Mouse (Mus musculus): ENCODE results near the gene Olfr1386. TPM values are rescaled to one million over a fixed set of nuclear protein-coding genes. Genes with fewer than 3 reads are reported as not detected.
"Not testable (repeated sequence)": the region's sequence is repeated elsewhere in the genome, so short reads cannot be mapped to it uniquely, and the experiment has no call there.

Olfr1386 gene
- 0.09 and 0.18 TPM in 2 replicates for polyA plus RNA-seq (2014; fragmentation: Nextera tagmentation; extraction: Ambion mirVana)

DNA sequence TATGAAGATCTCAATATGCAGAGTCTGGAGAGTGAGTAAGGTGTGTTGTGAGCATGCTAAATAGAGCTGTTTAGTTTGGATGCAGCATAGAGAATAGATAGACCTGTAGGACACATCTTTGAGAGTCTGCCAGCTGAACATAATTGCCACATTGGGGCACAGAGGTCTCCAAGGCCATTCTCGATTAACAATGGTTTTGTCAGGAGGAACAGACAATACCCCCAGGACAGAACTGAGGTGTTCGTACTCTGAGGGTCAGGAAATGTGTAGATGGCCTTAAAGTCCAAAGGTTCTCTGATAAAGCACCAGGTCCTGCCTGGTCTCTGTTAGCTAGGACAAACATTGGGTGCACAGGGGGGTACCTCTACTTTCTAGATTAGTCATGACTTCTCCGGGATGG, at the start of gene Olfr1386:
TSS of gene Olfr1386 (plus strand) at position 301 of the 400 bp plus-strand sequence.
- not testable (repeated sequence) for H3K4me1 ChIP-seq (ENCODE audit: control insufficient read depth, insufficient read depth, low read length)

DNA sequence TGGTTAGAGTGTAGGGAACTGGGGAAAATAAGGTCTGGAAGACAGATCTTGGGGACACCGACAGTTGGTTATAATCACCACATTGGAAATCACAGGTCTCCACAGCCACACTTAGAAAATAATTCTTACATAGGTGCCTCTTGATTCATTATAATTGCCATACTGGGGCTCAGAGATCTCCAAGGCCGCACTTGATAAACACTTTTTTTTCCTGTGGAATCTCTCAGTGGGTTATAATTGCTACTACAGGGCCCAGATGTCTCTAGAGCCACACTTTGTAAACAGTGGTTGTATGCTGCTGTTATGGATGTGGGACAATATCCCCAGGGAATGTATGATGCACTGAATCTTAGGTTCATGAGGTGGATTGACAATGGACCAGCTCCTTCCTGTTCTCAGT, 42.1 kb upstream of the Olfr1386 start, which contains the start of gene Olfr1389:
TSS of gene Olfr1389 (plus strand) at position 301 of the 400 bp plus-strand sequence.
- Histone ChIP-seq H3K27ac (replicated peaks; ENCODE audit: low read depth, low read length) (no peak within 1 kb of the TSS), H3K4me3 (ENCODE audit: low read depth, low read length) (no peak within 1 kb of the TSS), H3K9me3 (ENCODE audit: control insufficient read depth, low read length) (no peaks in the 10 kb centered on the region), H3K4me1 (ENCODE audit: control insufficient read depth, insufficient read depth, low read length) (no peaks in the 10 kb centered on the region), H3K27me3 (replicated peaks; ENCODE audit: control insufficient read depth, insufficient read depth, low read length) (no peaks in the 10 kb centered on the region), H3K36me3 (ENCODE audit: control insufficient read depth, insufficient read depth, low read length) (no peaks in the 10 kb centered on the region), H3K4me2 (ENCODE audit: low read depth, low read length) (no peak within 1 kb of the TSS), H3K9ac (ENCODE audit: low read depth, low read length) (no peak within 1 kb of the TSS)
- DNase-seq (ENCODE audit: low spot score) (no peak), ATAC-seq (ENCODE audit: low read depth) (no peak)
- WGBS = 83% methylated on average over 2 of the region's 2 CpGs

More for the DNA sequence above, at the start of gene Olfr1386:
- H3K9ac ChIP-seq (ENCODE audit: low read depth, low read length); H3K4me2 ChIP-seq (ENCODE audit: low read depth, low read length); ATAC-seq (ENCODE audit: low read depth); H3K36me3 ChIP-seq (ENCODE audit: control insufficient read depth, insufficient read depth, low read length); DNase-seq (ENCODE audit: low spot score); H3K9me3 ChIP-seq (ENCODE audit: control insufficient read depth, low read length); H3K27ac ChIP-seq (replicated peaks; ENCODE audit: low read depth, low read length); H3K4me3 ChIP-seq (ENCODE audit: low read depth, low read length); H3K27me3 ChIP-seq (replicated peaks; ENCODE audit: control insufficient read depth, insufficient read depth, low read length): not testable (repeated sequence)
- WGBS = 88% methylated on average over 2 of the region's 3 CpGs

DNA sequence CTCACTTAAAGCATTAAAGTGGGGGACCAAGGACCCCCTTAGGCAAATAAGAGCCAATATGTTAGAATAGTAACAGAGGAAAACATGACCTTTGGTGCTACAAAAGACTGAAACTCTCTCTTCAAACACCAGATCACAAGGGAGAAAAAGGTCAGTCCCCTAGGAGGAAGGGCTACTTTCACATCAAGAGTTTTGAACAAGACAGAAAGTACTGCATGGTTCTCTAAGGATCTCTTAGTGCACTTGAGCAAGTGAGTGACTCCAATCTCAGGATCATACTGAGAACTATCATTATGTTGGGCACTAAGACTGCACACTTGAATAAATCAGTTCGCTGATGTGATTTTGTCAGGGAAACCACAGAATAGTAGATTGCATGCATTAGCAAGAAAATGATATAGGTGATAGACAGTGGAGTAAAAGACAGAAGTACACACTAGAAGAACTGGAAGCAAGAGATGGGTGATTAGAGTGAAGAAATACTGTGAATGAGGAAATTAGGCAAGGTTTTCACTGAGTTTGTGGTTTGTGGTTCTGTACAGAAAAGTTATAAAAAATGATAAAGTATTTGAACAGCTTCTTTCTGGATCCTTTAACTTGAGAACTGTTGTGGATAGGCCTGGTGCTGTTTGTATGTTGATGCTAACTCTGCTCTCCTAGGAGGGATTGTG, 39.5 kb upstream of the Olfr1386 start:
- Histone ChIP-seq H3K9ac (ENCODE audit: low read depth, low read length) (no peak overlapping the region), H3K27me3 (replicated peaks; ENCODE audit: control insufficient read depth, insufficient read depth, low read length) (no peaks in the 10 kb centered on the region), H3K4me1 (ENCODE audit: control insufficient read depth, insufficient read depth, low read length) (no peaks in the 10 kb centered on the region), H3K9me3 (ENCODE audit: control insufficient read depth, low read length) (no peaks in the 10 kb centered on the region), H3K36me3 (ENCODE audit: control insufficient read depth, insufficient read depth, low read length) (no peaks in the 10 kb centered on the region), H3K4me3 (ENCODE audit: low read depth, low read length) (no peak overlapping the region), H3K27ac (replicated peaks; ENCODE audit: low read depth, low read length) (no peak overlapping the region), H3K4me2 (ENCODE audit: low read depth, low read length) (no peak overlapping the region)
- ATAC-seq (ENCODE audit: low read depth) (no peak), DNase-seq (ENCODE audit: low spot score) (no peak)
- WGBS = 88% methylated on average over 1 of the region's 1 CpGs

DNA sequence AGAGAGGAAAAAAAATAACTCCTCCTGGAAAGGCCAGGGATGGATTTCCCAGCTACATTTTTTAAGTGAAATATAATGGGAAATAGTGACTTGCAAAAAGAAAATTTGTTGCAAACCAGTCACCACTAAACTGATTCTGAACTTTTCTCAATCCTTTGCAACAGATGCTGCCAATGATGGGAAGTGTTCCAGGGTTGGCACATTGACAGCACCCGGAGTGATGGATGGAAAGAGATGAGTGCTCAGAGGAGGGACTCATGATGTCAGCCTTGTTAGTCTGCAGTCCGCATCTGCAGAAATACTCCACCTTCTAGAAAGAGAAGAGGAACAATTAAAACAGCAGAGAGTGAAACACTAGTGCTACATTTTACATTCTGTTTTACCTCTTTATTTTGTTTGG, 35.2 kb upstream of the Olfr1386 start:
- Histone ChIP-seq H3K9ac (ENCODE audit: low read depth, low read length) (no peak overlapping the region), H3K36me3 (ENCODE audit: control insufficient read depth, insufficient read depth, low read length) (no peaks in the 10 kb centered on the region), H3K4me2 (ENCODE audit: low read depth, low read length) (no peak overlapping the region), H3K4me3 (ENCODE audit: low read depth, low read length) (no peak overlapping the region), H3K4me1 (ENCODE audit: control insufficient read depth, insufficient read depth, low read length) (no peaks in the 10 kb centered on the region), H3K9me3 (ENCODE audit: control insufficient read depth, low read length) (0 out of 2 replicates have a peak, but pooled peaks cover 6% of the 10 kb centered on the region), H3K27ac (replicated peaks; ENCODE audit: low read depth, low read length) (no peak overlapping the region), H3K27me3 (replicated peaks; ENCODE audit: control insufficient read depth, insufficient read depth, low read length) (no peaks in the 10 kb centered on the region)
- DNase-seq (ENCODE audit: low spot score) (no peak), ATAC-seq (ENCODE audit: low read depth) (no peak)
- 77% methylated on average over 2 of the region's 2 CpGs for WGBS

DNA sequence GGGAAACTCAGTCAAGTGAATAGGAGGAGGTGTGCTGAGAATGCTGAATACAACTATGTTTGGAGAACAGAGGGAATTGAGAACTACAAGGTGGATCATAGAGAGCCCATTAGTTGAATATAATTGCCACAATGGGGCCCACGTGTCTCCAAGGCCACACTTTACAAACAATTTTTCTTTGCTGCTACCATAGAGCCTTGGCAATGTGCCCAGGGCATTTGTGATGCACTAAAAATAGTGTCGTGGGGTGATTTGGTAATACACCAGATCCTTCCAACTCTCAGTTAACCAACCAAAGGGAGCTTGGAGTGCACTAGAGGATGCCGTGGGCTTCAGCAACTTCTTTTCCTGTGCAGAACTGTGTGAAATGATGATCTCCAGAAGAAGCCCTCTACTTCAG, 28.4 kb upstream of the Olfr1386 start, which contains the start of gene Olfr1388:
TSS of gene Olfr1388 (plus strand) at position 214 of the 400 bp plus-strand sequence.
- Histone ChIP-seq H3K9me3 (ENCODE audit: control insufficient read depth, low read length) (0 out of 2 replicates have a peak, but pooled peaks cover 6% of the 10 kb centered on the region), H3K4me2 (ENCODE audit: low read depth, low read length) (no peak within 1 kb of the TSS), H3K36me3 (ENCODE audit: control insufficient read depth, insufficient read depth, low read length) (no peaks in the 10 kb centered on the region), H3K27me3 (replicated peaks; ENCODE audit: control insufficient read depth, insufficient read depth, low read length) (no peaks in the 10 kb centered on the region), H3K4me3 (ENCODE audit: low read depth, low read length) (no peak within 1 kb of the TSS), H3K9ac (ENCODE audit: low read depth, low read length) (no peak within 1 kb of the TSS), H3K4me1 (ENCODE audit: control insufficient read depth, insufficient read depth, low read length) (no peaks in the 10 kb centered on the region), H3K27ac (replicated peaks; ENCODE audit: low read depth, low read length) (no peak within 1 kb of the TSS)
- DNase-seq (ENCODE audit: low spot score) (peak; percentile 4), ATAC-seq (ENCODE audit: low read depth) (no peak)
- 64% methylated on average over 3 of the region's 3 CpGs for WGBS

DNA sequence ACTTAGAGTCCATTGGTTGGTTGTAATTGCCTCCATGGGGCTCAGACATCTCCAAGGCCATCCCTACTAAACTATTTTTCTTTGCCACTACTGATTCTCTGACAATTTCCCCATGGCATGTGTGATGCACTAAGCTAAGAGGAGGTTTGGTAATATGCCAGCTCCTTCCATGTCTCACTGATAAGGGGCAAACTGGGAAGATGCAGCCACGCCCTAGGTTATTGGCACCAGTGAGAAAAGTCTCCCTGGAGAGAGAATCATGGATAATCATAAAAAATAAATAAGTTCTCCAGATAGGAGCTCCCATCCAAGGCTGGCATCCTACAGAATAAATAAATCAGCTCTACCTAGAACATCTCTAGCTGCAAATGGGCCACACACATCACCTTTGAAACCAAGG, 9.8 kb upstream of the Olfr1386 start, which contains the start of gene Olfr1387:
TSS of gene Olfr1387 (plus strand) at position 301 of the 400 bp plus-strand sequence.
- H3K9me3 ChIP-seq (ENCODE audit: control insufficient read depth, low read length) = no peaks in the 10 kb centered on the region
- H3K4me2 ChIP-seq (ENCODE audit: low read depth, low read length) = no peak within 1 kb of the TSS
- no peak within 1 kb of the TSS for H3K4me3 ChIP-seq (ENCODE audit: low read depth, low read length)
- H3K4me1 ChIP-seq (ENCODE audit: control insufficient read depth, insufficient read depth, low read length) = no peaks in the 10 kb centered on the region
- no peaks in the 10 kb centered on the region for H3K27me3 ChIP-seq (replicated peaks; ENCODE audit: control insufficient read depth, insufficient read depth, low read length)
- 61% methylated on average over 1 of the region's 1 CpGs for WGBS
- H3K36me3 ChIP-seq (ENCODE audit: control insufficient read depth, insufficient read depth, low read length) = no peaks in the 10 kb centered on the region
- no peak within 1 kb of the TSS for H3K27ac ChIP-seq (replicated peaks; ENCODE audit: low read depth, low read length)
- no peak within 1 kb of the TSS for H3K9ac ChIP-seq (ENCODE audit: low read depth, low read length)
- ATAC-seq (ENCODE audit: low read depth) (no peak), DNase-seq (ENCODE audit: low spot score) (no peak)

DNA sequence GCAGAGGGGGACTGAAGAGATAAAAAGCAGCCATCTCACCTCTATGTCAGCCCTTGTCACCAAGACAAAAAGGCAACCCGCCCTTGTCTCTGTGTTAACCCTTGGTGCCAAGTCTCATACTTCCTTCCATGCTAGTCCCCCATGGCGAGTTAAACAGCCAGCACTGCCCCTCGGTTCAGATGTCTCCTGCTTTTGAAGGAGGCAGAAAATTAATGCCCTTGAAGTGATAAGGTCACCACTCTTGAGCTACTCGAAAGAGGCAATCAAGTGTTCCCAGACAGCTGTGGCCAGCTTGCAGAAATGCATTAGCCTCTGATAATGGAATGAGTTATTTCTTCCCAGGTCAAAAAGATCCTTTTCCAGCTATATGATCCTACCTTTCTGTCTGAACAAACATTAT, 21.1 kb downstream of the Olfr1386 start:
- no peak for DNase-seq (ENCODE audit: low spot score)
- no peaks in the 10 kb centered on the region for H3K4me1 ChIP-seq (ENCODE audit: control insufficient read depth, insufficient read depth, low read length)
- no peak overlapping the region for H3K4me3 ChIP-seq (ENCODE audit: low read depth, low read length)
- WGBS = 47% methylated on average over 4 of the region's 4 CpGs
- ATAC-seq (ENCODE audit: low read depth) = no peak
- H3K27me3 ChIP-seq (replicated peaks; ENCODE audit: control insufficient read depth, insufficient read depth, low read length) = no peaks in the 10 kb centered on the region
- H3K9ac ChIP-seq (ENCODE audit: low read depth, low read length) = no peak overlapping the region
- H3K4me2 ChIP-seq (ENCODE audit: low read depth, low read length) = no peak overlapping the region
- H3K36me3 ChIP-seq (ENCODE audit: control insufficient read depth, insufficient read depth, low read length) = no peaks in the 10 kb centered on the region
- H3K27ac ChIP-seq (replicated peaks; ENCODE audit: low read depth, low read length) = no peak overlapping the region
- H3K9me3 ChIP-seq (ENCODE audit: control insufficient read depth, low read length) = no peaks in the 10 kb centered on the region

DNA sequence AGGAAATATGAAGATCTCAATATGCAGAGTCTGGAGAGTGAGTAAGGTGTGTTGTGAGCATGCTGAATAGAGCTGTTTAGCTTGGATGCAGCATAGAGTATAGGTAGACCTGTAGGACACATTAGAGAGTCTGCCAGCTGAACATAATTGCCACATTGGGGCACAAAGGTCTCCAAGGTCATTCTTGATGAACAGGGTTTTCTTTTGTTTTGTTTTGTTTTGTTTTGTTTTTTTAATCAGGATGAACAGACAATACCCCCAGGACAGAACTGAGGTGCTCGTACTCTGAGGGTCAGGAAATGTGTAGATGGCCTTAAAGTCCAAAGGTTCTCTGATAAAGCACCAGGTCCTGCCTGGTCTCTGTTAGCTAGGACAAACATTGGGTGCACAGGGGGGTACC, 23.9 kb downstream of the Olfr1386 start, which contains the start of gene Olfr1385:
TSS of gene Olfr1385 (plus strand) at position 301 of the 400 bp plus-strand sequence.
- not testable (repeated sequence) for H3K9me3 ChIP-seq (ENCODE audit: control insufficient read depth, low read length); DNase-seq (ENCODE audit: low spot score); ATAC-seq (ENCODE audit: low read depth); H3K4me1 ChIP-seq (ENCODE audit: control insufficient read depth, insufficient read depth, low read length); H3K4me3 ChIP-seq (ENCODE audit: low read depth, low read length); H3K4me2 ChIP-seq (ENCODE audit: low read depth, low read length); H3K36me3 ChIP-seq (ENCODE audit: control insufficient read depth, insufficient read depth, low read length); H3K9ac ChIP-seq (ENCODE audit: low read depth, low read length); H3K27ac ChIP-seq (replicated peaks; ENCODE audit: low read depth, low read length); H3K27me3 ChIP-seq (replicated peaks; ENCODE audit: control insufficient read depth, insufficient read depth, low read length)
- WGBS = 54% methylated on average over 1 of the region's 1 CpGs

DNA sequence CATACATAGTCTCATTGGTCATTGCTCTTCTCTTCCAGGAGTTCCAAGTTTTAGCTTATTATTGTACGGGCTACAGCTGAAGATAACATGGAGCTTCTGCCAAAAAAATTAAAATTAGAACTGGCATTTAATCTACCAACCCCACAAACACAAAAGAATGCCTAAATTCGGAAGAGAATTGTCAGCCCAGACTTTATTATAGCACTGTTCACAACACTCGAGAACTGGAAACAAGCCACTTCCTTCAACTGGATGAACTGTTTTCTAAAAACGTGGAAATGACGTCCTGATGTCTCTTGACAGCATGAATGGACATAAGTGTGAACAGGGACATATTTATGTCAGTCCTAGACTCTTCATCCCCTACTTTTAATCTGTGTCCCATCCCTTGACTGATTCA, 53.2 kb downstream of the Olfr1386 start:
- ATAC-seq (ENCODE audit: low read depth) (no peak), DNase-seq (ENCODE audit: low spot score) (no peak)
- Histone ChIP-seq H3K27ac (replicated peaks; ENCODE audit: low read depth, low read length) (no peak overlapping the region), H3K4me1 (ENCODE audit: control insufficient read depth, insufficient read depth, low read length) (no peaks in the 10 kb centered on the region), H3K9ac (ENCODE audit: low read depth, low read length) (no peak overlapping the region), H3K27me3 (replicated peaks; ENCODE audit: control insufficient read depth, insufficient read depth, low read length) (no peaks in the 10 kb centered on the region), H3K4me3 (ENCODE audit: low read depth, low read length) (no peak overlapping the region), H3K4me2 (ENCODE audit: low read depth, low read length) (no peak overlapping the region), H3K9me3 (ENCODE audit: control insufficient read depth, low read length) (no peaks in the 10 kb centered on the region), H3K36me3 (ENCODE audit: control insufficient read depth, insufficient read depth, low read length) (no peaks in the 10 kb centered on the region)
- WGBS = 74% methylated on average over 5 of the region's 5 CpGs

All from embryonic facial prominence, embryonic 14.5 days (tissue).